Mouse (Mus musculus): ENCODE measurements around the gene Zfp768. TPM values are rescaled to one million over a fixed set of nuclear protein-coding genes. Genes with fewer than 3 reads are reported as not detected.

Gene Zfp768
- polyA plus RNA-seq, 1 experiment: 17.3 TPM

DNA sequence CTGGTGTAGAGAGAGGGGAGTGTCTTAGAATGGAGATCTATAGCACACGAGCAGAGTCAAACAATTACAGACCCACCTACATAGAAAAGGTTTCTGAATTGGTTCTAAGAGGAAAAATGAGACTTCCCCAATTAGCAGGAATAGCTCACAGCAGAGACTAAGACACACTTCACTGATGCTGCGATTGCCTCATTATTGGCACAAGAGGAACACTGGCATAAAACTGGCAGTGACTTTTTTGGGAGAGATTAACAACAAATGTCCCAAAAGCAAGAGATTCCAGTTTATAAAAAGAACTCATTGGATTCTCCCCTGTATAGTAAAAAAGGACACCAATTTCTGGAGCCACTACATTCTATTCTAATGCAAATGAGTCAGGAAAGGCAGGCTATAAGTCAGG, 12.5 kb upstream of the Zfp768 start:
- H3K4me2 ChIP-seq (ENCODE audit: low read depth): no peak overlapping the region
- H3K79me2 ChIP-seq (ENCODE audit: control insufficient read depth, insufficient read depth): no peaks in the 10 kb centered on the region
- H3K27me3 ChIP-seq (ENCODE audit: control insufficient read depth, insufficient read depth, insufficient read length): peaks cover 16% of the 10 kb centered on the region
- no peaks in the 10 kb centered on the region for H3K36me3 ChIP-seq (ENCODE audit: control insufficient read depth, insufficient read depth)
- no peak overlapping the region for H3K4me3 ChIP-seq
- H3ac ChIP-seq (ENCODE audit: control insufficient read depth, insufficient read length): no peak overlapping the region
- TF ChIP-seq TCF12 (IDR thresholded peaks at IDR 0.05; ENCODE audit: insufficient read depth, poor library complexity, severe bottlenecking) (no peak), MYOG (IDR thresholded peaks at IDR 0.05; ENCODE audit: control insufficient read depth in 1 of 3, insufficient read depth in 1 of 3, insufficient read length in 2 of 3, low read depth in 2 of 3) (no peak), MYOD1 (IDR thresholded peaks at IDR 0.05; ENCODE audit: control insufficient read depth in 1 of 3, insufficient read length in 2 of 3, low read depth in 2 of 3) (no peak), MAX (IDR thresholded peaks at IDR 0.05; ENCODE audit: low read depth) (no peak), SRF (IDR thresholded peaks at IDR 0.05; ENCODE audit: control insufficient read depth, insufficient read length, low read depth) (no peak), E2F4 (IDR thresholded peaks at IDR 0.05; ENCODE audit: insufficient read depth) (no peak), REST (IDR thresholded peaks at IDR 0.05; ENCODE audit: insufficient read depth, insufficient read length) (no peak), CEBPB (IDR thresholded peaks at IDR 0.05; ENCODE audit: insufficient read depth, poor library complexity, severe bottlenecking) (no peak), POLR2A (IDR thresholded peaks at IDR 0.05; ENCODE audit: insufficient read length, low read depth) (no peak)

DNA sequence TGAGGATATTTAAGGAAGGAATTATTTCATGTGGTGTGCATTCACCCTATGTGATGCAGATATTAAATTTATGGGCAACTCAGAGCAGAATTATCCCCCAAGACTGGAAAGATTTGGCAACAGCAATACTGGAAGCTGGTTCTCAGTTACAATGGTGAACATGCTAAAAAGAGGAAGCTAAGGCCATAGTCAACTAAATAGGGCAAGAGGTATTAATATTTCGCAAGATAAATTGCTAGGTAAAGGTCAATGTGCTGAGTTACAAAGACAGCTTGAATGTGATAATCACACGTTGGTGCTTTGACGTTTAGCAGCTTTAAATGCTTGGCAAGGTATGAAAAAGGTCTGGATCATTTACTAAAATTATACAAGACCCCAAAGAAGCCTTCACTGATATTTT, 10.4 kb upstream of the Zfp768 start:
- Histone ChIP-seq H3K79me2 (ENCODE audit: control insufficient read depth, insufficient read depth) (no peaks in the 10 kb centered on the region), H3K4me3 (no peak overlapping the region), H3K36me3 (ENCODE audit: control insufficient read depth, insufficient read depth) (no peaks in the 10 kb centered on the region), H3K27me3 (ENCODE audit: control insufficient read depth, insufficient read depth, insufficient read length) (peaks cover 11% of the 10 kb centered on the region), H3ac (ENCODE audit: control insufficient read depth, insufficient read length) (no peak overlapping the region), H3K4me2 (ENCODE audit: low read depth) (no peak overlapping the region)
- TF ChIP-seq MAX (IDR thresholded peaks at IDR 0.05; ENCODE audit: low read depth) (no peak), SRF (IDR thresholded peaks at IDR 0.05; ENCODE audit: control insufficient read depth, insufficient read length, low read depth) (no peak), POLR2A (IDR thresholded peaks at IDR 0.05; ENCODE audit: insufficient read length, low read depth) (no peak), CEBPB (IDR thresholded peaks at IDR 0.05; ENCODE audit: insufficient read depth, poor library complexity, severe bottlenecking) (no peak), POLR2AphosphoS2 (IDR thresholded peaks at IDR 0.05; ENCODE audit: insufficient read length, low read depth) (no peak), USF1 (IDR thresholded peaks at IDR 0.05; ENCODE audit: low read depth) (no peak), TCF12 (IDR thresholded peaks at IDR 0.05; ENCODE audit: insufficient read depth, poor library complexity, severe bottlenecking) (no peak), MYOG (IDR thresholded peaks at IDR 0.05; ENCODE audit: control insufficient read depth in 1 of 3, insufficient read depth in 1 of 3, insufficient read length in 2 of 3, low read depth in 2 of 3) (no peak), TCF3 (IDR thresholded peaks at IDR 0.05; ENCODE audit: insufficient read length, low read depth) (no peak), E2F4 (IDR thresholded peaks at IDR 0.05; ENCODE audit: insufficient read depth) (no peak), MYOD1 (IDR thresholded peaks at IDR 0.05; ENCODE audit: control insufficient read depth in 1 of 3, insufficient read length in 2 of 3, low read depth in 2 of 3) (no peak), REST (IDR thresholded peaks at IDR 0.05; ENCODE audit: insufficient read depth, insufficient read length) (no peak)

DNA sequence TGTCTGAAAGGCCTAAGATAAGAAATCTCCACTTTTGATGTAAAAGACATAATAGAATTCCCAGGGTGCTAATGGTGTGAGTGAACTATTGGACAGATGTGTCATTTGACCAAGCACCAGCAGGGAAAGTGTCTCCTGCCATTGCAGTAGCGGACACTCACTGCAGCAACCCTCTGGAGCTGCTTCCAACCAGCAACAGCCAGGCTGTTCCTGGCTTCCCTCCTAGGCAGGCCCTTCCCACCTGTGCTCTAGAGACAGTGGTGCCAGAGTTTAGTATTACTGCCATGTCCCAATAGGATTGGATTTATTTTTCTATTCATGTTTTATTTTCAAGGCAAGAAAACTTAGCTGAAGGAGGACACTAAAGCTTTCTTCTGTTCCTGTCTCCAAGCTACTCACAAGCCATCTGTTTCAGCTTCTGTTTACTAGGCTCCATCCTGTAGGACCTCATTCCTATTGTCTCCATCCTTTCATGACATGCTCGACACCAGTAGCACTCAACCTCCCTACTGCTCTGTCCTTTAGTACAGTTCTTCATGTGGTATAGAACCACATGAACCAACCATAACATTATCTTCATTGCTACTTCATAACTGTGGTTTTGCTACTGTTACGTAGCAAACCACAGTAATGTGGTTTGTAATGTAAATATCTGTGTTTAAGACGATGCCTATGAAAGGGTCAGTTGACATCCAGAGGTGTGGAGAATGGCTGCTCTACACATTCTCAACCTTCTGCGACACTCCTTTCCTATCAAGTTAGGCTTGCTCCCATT, 6.0 kb upstream of the Zfp768 start:
- Histone ChIP-seq H3ac (ENCODE audit: control insufficient read depth, insufficient read length) (no peak overlapping the region), H3K27me3 (ENCODE audit: control insufficient read depth, insufficient read depth, insufficient read length) (no peaks in the 10 kb centered on the region), H3K4me2 (ENCODE audit: low read depth) (no peak overlapping the region), H3K4me3 (no peak overlapping the region), H3K36me3 (ENCODE audit: control insufficient read depth, insufficient read depth) (no peaks in the 10 kb centered on the region), H3K79me2 (ENCODE audit: control insufficient read depth, insufficient read depth) (no peaks in the 10 kb centered on the region)
- TF ChIP-seq MYOG (IDR thresholded peaks at IDR 0.05; ENCODE audit: control insufficient read depth in 1 of 3, insufficient read depth in 1 of 3, insufficient read length in 2 of 3, low read depth in 2 of 3) (no peak), MAX (IDR thresholded peaks at IDR 0.05; ENCODE audit: low read depth) (no peak), POLR2AphosphoS2 (IDR thresholded peaks at IDR 0.05; ENCODE audit: insufficient read length, low read depth) (no peak), TCF3 (IDR thresholded peaks at IDR 0.05; ENCODE audit: insufficient read length, low read depth) (no peak), E2F4 (IDR thresholded peaks at IDR 0.05; ENCODE audit: insufficient read depth) (no peak), SRF (IDR thresholded peaks at IDR 0.05; ENCODE audit: control insufficient read depth, insufficient read length, low read depth) (no peak), CEBPB (IDR thresholded peaks at IDR 0.05; ENCODE audit: insufficient read depth, poor library complexity, severe bottlenecking) (no peak), REST (IDR thresholded peaks at IDR 0.05; ENCODE audit: insufficient read depth, insufficient read length) (no peak), USF1 (IDR thresholded peaks at IDR 0.05; ENCODE audit: low read depth) (no peak), POLR2A (IDR thresholded peaks at IDR 0.05; ENCODE audit: insufficient read length, low read depth) (no peak), MYOD1 (IDR thresholded peaks at IDR 0.05; ENCODE audit: control insufficient read depth in 1 of 3, insufficient read length in 2 of 3, low read depth in 2 of 3) (no peak)

DNA sequence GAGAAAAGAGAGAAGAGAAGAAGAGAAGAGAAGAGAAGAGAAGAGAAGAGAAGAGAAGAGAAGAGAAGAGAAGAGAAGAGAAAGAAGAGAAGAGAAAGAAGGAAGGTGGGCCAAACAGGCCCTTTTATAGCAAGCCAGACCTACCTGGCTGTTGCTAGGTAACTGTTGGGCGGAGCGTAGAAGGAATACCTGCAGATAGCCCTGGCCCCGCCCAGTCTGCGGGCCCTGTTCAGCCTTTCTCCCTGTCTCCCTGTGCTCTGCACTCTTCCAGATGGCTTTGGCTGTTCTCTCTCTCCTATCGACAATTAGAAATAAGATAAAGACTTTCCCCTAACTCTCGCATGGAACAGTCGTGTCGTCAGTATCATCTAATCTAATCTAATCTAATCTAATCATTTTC, 1.3 kb upstream of the Zfp768 start:
- no peak for TF ChIP-seq MYOD1 (IDR thresholded peaks at IDR 0.05; ENCODE audit: control insufficient read depth in 1 of 3, insufficient read length in 2 of 3, low read depth in 2 of 3)
- no peak for TF ChIP-seq TCF12 (IDR thresholded peaks at IDR 0.05; ENCODE audit: insufficient read depth, poor library complexity, severe bottlenecking)
- TF ChIP-seq CEBPB (IDR thresholded peaks at IDR 0.05; ENCODE audit: insufficient read depth, poor library complexity, severe bottlenecking): no peak
- TF ChIP-seq REST (IDR thresholded peaks at IDR 0.05; ENCODE audit: insufficient read depth, insufficient read length): no peak
- TF ChIP-seq TCF3 (IDR thresholded peaks at IDR 0.05; ENCODE audit: insufficient read length, low read depth): no peak
- TF ChIP-seq USF1 (IDR thresholded peaks at IDR 0.05; ENCODE audit: low read depth): no peak
- no peak for TF ChIP-seq SRF (IDR thresholded peaks at IDR 0.05; ENCODE audit: control insufficient read depth, insufficient read length, low read depth)
- TF ChIP-seq POLR2A (IDR thresholded peaks at IDR 0.05; ENCODE audit: insufficient read length, low read depth): no peak
- TF ChIP-seq MYOG (IDR thresholded peaks at IDR 0.05; ENCODE audit: control insufficient read depth in 1 of 3, insufficient read depth in 1 of 3, insufficient read length in 2 of 3, low read depth in 2 of 3): no peak
- TF ChIP-seq POLR2AphosphoS2 (IDR thresholded peaks at IDR 0.05; ENCODE audit: insufficient read length, low read depth): no peak
- no peak for TF ChIP-seq MAX (IDR thresholded peaks at IDR 0.05; ENCODE audit: low read depth)
- no peak for TF ChIP-seq E2F4 (IDR thresholded peaks at IDR 0.05; ENCODE audit: insufficient read depth)
- Histone ChIP-seq H3K36me3 (ENCODE audit: control insufficient read depth, insufficient read depth) (no peaks in the 10 kb centered on the region), H3K4me2 (ENCODE audit: low read depth) (peak overlapping the region; percentile 92), H3ac (ENCODE audit: control insufficient read depth, insufficient read length) (no peak overlapping the region), H3K27me3 (ENCODE audit: control insufficient read depth, insufficient read depth, insufficient read length) (no peaks in the 10 kb centered on the region), H3K79me2 (ENCODE audit: control insufficient read depth, insufficient read depth) (peaks cover 6% of the 10 kb centered on the region), H3K4me3 (peak overlapping the region; percentile 62)

All from myocyte (in vitro differentiated cells).